Mouse (Mus musculus): ENCODE data around the gene Tspan5. TPM values are rescaled to one million over a fixed set of nuclear protein-coding genes. Genes with fewer than 3 reads are reported as not detected.

Tspan5 gene
- polyA plus RNA-seq, 2 experiments = 2.0 to 2.9 TPM

- no peaks in the 10 kb centered on the region for H3K36me3 ChIP-seq (replicated peaks; ENCODE audit: control insufficient read depth, insufficient read depth, low read depth)
- DNase-seq (ENCODE audit: low read depth in 3 of 3, low spot score in 3 of 3) (no peak), ATAC-seq (ENCODE audit: insufficient read depth) (no peak)
- H3K9ac ChIP-seq (replicated peaks) = no peak overlapping the region
- no peaks in the 10 kb centered on the region for H3K9me3 ChIP-seq (ENCODE audit: control insufficient read depth, low read length)
- 81% methylated on average over 16 of the region's 16 CpGs for WGBS (ENCODE audit: insufficient replicate concordance)
- no peak overlapping the region for H3K4me3 ChIP-seq (ENCODE audit: insufficient read depth in 1 of 2, low read depth in 2 of 2, low read length in 2 of 2)
- H3K4me1 ChIP-seq (replicated peaks; ENCODE audit: control insufficient read depth in 2 of 2, insufficient read depth in 2 of 2, low read length in 1 of 2) = no peaks in the 10 kb centered on the region
- no peak overlapping the region for H3K4me2 ChIP-seq (ENCODE audit: low read depth)
- H3K27ac ChIP-seq = no peak overlapping the region
- no peaks in the 10 kb centered on the region for H3K27me3 ChIP-seq (ENCODE audit: control insufficient read depth, insufficient read depth, low read length)
- TF ChIP-seq CTCF (IDR thresholded peaks at IDR 0.05; ENCODE audit: low read depth) (no peak), EP300 (IDR thresholded peaks at IDR 0.05; ENCODE audit: low read depth) (no peak)
These were observed 112.2 kb downstream of the Tspan5 start for GRCm38 (mm10) chr3:138853996-138854836.

GRCm38 (mm10) chr3:138855387-138855786, 113.4 kb downstream of the Tspan5 start:
- Histone ChIP-seq H3K4me3 (ENCODE audit: insufficient read depth in 1 of 2, low read depth in 2 of 2, low read length in 2 of 2) (no peak overlapping the region), H3K4me1 (replicated peaks; ENCODE audit: control insufficient read depth in 2 of 2, insufficient read depth in 2 of 2, low read length in 1 of 2) (no peaks in the 10 kb centered on the region), H3K4me2 (ENCODE audit: low read depth) (no peak overlapping the region), H3K36me3 (replicated peaks; ENCODE audit: control insufficient read depth, insufficient read depth, low read depth) (no peaks in the 10 kb centered on the region), H3K27ac (no peak overlapping the region), H3K9ac (replicated peaks) (no peak overlapping the region), H3K9me3 (ENCODE audit: control insufficient read depth, low read length) (no peaks in the 10 kb centered on the region), H3K27me3 (ENCODE audit: control insufficient read depth, insufficient read depth, low read length) (no peaks in the 10 kb centered on the region)
- DNase-seq (ENCODE audit: low read depth in 3 of 3, low spot score in 3 of 3) = no peak
- 73% methylated on average over 5 of the region's 5 CpGs for WGBS (ENCODE audit: insufficient replicate concordance)
- TF ChIP-seq CTCF (IDR thresholded peaks at IDR 0.05; ENCODE audit: low read depth) = no peak
- no peak for TF ChIP-seq EP300 (IDR thresholded peaks at IDR 0.05; ENCODE audit: low read depth)
- ATAC-seq (ENCODE audit: insufficient read depth) = no peak

- Histone ChIP-seq H3K9me3 (ENCODE audit: control insufficient read depth, low read length) (no peaks in the 10 kb centered on the region), H3K27me3 (ENCODE audit: control insufficient read depth, insufficient read depth, low read length) (no peaks in the 10 kb centered on the region), H3K4me3 (ENCODE audit: insufficient read depth in 1 of 2, low read depth in 2 of 2, low read length in 2 of 2) (no peak overlapping the region), H3K4me1 (replicated peaks; ENCODE audit: control insufficient read depth in 2 of 2, insufficient read depth in 2 of 2, low read length in 1 of 2) (no peaks in the 10 kb centered on the region), H3K36me3 (replicated peaks; ENCODE audit: control insufficient read depth, insufficient read depth, low read depth) (no peaks in the 10 kb centered on the region), H3K4me2 (ENCODE audit: low read depth) (no peak overlapping the region), H3K9ac (replicated peaks) (no peak overlapping the region), H3K27ac (no peak overlapping the region)
- DNase-seq (ENCODE audit: low read depth in 3 of 3, low spot score in 3 of 3) (no peak), ATAC-seq (ENCODE audit: insufficient read depth) (no peak)
- TF ChIP-seq EP300 (IDR thresholded peaks at IDR 0.05; ENCODE audit: low read depth) (no peak), CTCF (IDR thresholded peaks at IDR 0.05; ENCODE audit: low read depth) (no peak)
- 60% methylated on average over 4 of the region's 4 CpGs for WGBS (ENCODE audit: insufficient replicate concordance)
These were observed 115.0 kb downstream of the Tspan5 start for GRCm38 (mm10) chr3:138856946-138857345.

GRCm38 (mm10) chr3:138857805-138858546, 116.0 kb downstream of the Tspan5 start:
- H3K9ac ChIP-seq (replicated peaks) = no peak overlapping the region
- no peaks in the 10 kb centered on the region for H3K27me3 ChIP-seq (ENCODE audit: control insufficient read depth, insufficient read depth, low read length)
- ATAC-seq (ENCODE audit: insufficient read depth) (no peak), DNase-seq (ENCODE audit: low read depth in 3 of 3, low spot score in 3 of 3) (no peak)
- no peak overlapping the region for H3K4me2 ChIP-seq (ENCODE audit: low read depth)
- 67% methylated on average over 12 of the region's 12 CpGs for WGBS (ENCODE audit: insufficient replicate concordance)
- H3K9me3 ChIP-seq (ENCODE audit: control insufficient read depth, low read length) = no peaks in the 10 kb centered on the region
- no peaks in the 10 kb centered on the region for H3K36me3 ChIP-seq (replicated peaks; ENCODE audit: control insufficient read depth, insufficient read depth, low read depth)
- H3K27ac ChIP-seq = no peak overlapping the region
- H3K4me3 ChIP-seq (ENCODE audit: insufficient read depth in 1 of 2, low read depth in 2 of 2, low read length in 2 of 2) = no peak overlapping the region
- H3K4me1 ChIP-seq (replicated peaks; ENCODE audit: control insufficient read depth in 2 of 2, insufficient read depth in 2 of 2, low read length in 1 of 2) = no peaks in the 10 kb centered on the region
- TF ChIP-seq EP300 (IDR thresholded peaks at IDR 0.05; ENCODE audit: low read depth) = no peak
- no peak for TF ChIP-seq CTCF (IDR thresholded peaks at IDR 0.05; ENCODE audit: low read depth)

GRCm38 (mm10) chr3:138858649-138859048, 116.7 kb downstream of the Tspan5 start:
- Histone ChIP-seq H3K36me3 (replicated peaks; ENCODE audit: control insufficient read depth, insufficient read depth, low read depth) (no peaks in the 10 kb centered on the region), H3K9ac (replicated peaks) (no peak overlapping the region), H3K9me3 (ENCODE audit: control insufficient read depth, low read length) (no peaks in the 10 kb centered on the region), H3K4me2 (ENCODE audit: low read depth) (no peak overlapping the region), H3K4me3 (ENCODE audit: insufficient read depth in 1 of 2, low read depth in 2 of 2, low read length in 2 of 2) (no peak overlapping the region), H3K27me3 (ENCODE audit: control insufficient read depth, insufficient read depth, low read length) (no peaks in the 10 kb centered on the region), H3K27ac (no peak overlapping the region), H3K4me1 (replicated peaks; ENCODE audit: control insufficient read depth in 2 of 2, insufficient read depth in 2 of 2, low read length in 1 of 2) (no peaks in the 10 kb centered on the region)
- 66% methylated on average over 6 of the region's 6 CpGs for WGBS (ENCODE audit: insufficient replicate concordance)
- DNase-seq (ENCODE audit: low read depth in 3 of 3, low spot score in 3 of 3) (no peak), ATAC-seq (ENCODE audit: insufficient read depth) (no peak)
- TF ChIP-seq CTCF (IDR thresholded peaks at IDR 0.05; ENCODE audit: low read depth) (no peak), EP300 (IDR thresholded peaks at IDR 0.05; ENCODE audit: low read depth) (no peak)

Data from liver, embryonic 14.5 days (tissue).